Mouse (Mus musculus) CH12.LX (cell line): ENCODE data around the gene Nid1.

Experiments used
- EP300 ChIP-seq: IDR thresholded peaks from 2 replicates; pipeline ENCODE4 v1.6.1; 2011; ENCODE audit warnings: low read length, improper control_type of control experiment
- ZC3H11A ChIP-seq: IDR thresholded peaks from 2 replicates; pipeline ENCODE4 v1.6.1; 2012; ENCODE audit warnings: low read depth, mild to moderate bottlenecking, inconsistent platforms, low read length, improper control_type of control experiment

DNA sequence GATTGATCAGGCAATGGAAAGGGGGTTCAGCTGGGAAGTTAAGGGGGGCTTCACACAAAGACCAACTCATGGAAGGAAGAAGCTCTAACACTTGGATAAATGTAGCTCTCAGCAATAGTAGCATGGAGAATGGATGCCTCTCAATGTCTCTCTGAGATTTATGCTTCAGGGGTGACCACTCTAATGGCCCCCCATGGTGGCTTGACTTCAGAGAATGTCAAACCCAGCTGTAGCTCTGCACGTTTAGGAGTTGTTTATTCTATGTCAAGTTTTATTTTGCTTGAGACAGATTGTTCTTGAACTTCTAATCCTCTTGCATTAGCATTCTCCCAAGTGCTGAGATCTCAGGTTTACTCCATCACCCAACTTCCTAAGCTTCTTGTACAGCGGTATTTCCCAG, 60.7 kb downstream of the Nid1 start:
- TF ChIP-seq ZC3H11A, result no peak
- TF ChIP-seq EP300, result no peak
